Mouse (Mus musculus): ENCODE data around the gene Tecta. TPM values are rescaled to one million over a fixed set of nuclear protein-coding genes. Genes with fewer than 3 reads are reported as not detected.

The Tecta gene
- polyA plus RNA-seq, 1 experiment from 2014 or later = 0.20 TPM

GRCm38 (mm10) chr9:42418786-42419185 is 19.1 kb upstream of the Tecta start:
- Histone ChIP-seq H3K27me3 (no peaks in the 10 kb centered on the region), H3K36me3 (peaks cover 23% of the 10 kb centered on the region), H3K9ac (no peak overlapping the region), H3K4me3 (replicated peaks) (no peak overlapping the region), H3K4me1 (peaks cover 6% of the 10 kb centered on the region), H3K4me2 (replicated peaks) (no peak overlapping the region), H3K27ac (replicated peaks) (no peak overlapping the region), H3K9me3 (replicated peaks) (no peaks in the 10 kb centered on the region)
- ATAC-seq (ENCODE audit: insufficient number of reproducible peaks, low FRiP score, low TSS enrichment, low read depth) = no peak
- 83% methylated on average over 5 of the region's 5 CpGs for WGBS

- Histone ChIP-seq H3K4me1 (peaks cover 19% of the 10 kb centered on the region), H3K4me2 (replicated peaks) (no peak overlapping the region), H3K9me3 (replicated peaks) (no peaks in the 10 kb centered on the region), H3K27me3 (no peaks in the 10 kb centered on the region), H3K9ac (no peak overlapping the region), H3K4me3 (replicated peaks) (no peak overlapping the region), H3K27ac (replicated peaks) (no peak overlapping the region), H3K36me3 (peaks cover 22% of the 10 kb centered on the region)
- no peak for ATAC-seq (ENCODE audit: insufficient number of reproducible peaks, low FRiP score, low TSS enrichment, low read depth)
- 80% methylated on average over 12 of the region's 12 CpGs for WGBS
Observed at GRCm38 (mm10) chr9:42417352-42417952, 17.7 kb upstream of the Tecta start.

GRCm38 (mm10) chr9:42415184-42415583 is 15.5 kb upstream of the Tecta start:
- Histone ChIP-seq H3K9me3 (replicated peaks) (no peaks in the 10 kb centered on the region), H3K36me3 (peaks cover 8% of the 10 kb centered on the region; the same call in 1 of the 2 replicates), H3K4me2 (replicated peaks) (no peak overlapping the region), H3K4me3 (replicated peaks) (no peak overlapping the region), H3K9ac (no peak overlapping the region), H3K4me1 (peaks cover 20% of the 10 kb centered on the region), H3K27me3 (no peaks in the 10 kb centered on the region), H3K27ac (replicated peaks) (no peak overlapping the region)
- 15% methylated on average over 1 of the region's 1 CpGs for WGBS
- ATAC-seq (ENCODE audit: insufficient number of reproducible peaks, low FRiP score, low TSS enrichment, low read depth) = no peak

GRCm38 (mm10) chr9:42413345-42413744 is 13.6 kb upstream of the Tecta start:
- 56% methylated on average over 12 of the region's 12 CpGs for WGBS
- H3K9ac ChIP-seq = no peak overlapping the region
- no peak overlapping the region for H3K4me2 ChIP-seq (replicated peaks)
- ATAC-seq (ENCODE audit: insufficient number of reproducible peaks, low FRiP score, low TSS enrichment, low read depth) = no peak
- H3K27me3 ChIP-seq = no peaks in the 10 kb centered on the region
- peaks cover 5% of the 10 kb centered on the region; the same call in 1 of the 2 replicates for H3K36me3 ChIP-seq
- peaks cover 20% of the 10 kb centered on the region for H3K4me1 ChIP-seq
- no peak overlapping the region for H3K4me3 ChIP-seq (replicated peaks)
- no peaks in the 10 kb centered on the region for H3K9me3 ChIP-seq (replicated peaks)
- peak overlapping the region; percentile 61; the same call in 1 of the 2 replicates for H3K27ac ChIP-seq (replicated peaks)

GRCm38 (mm10) chr9:42411296-42411695 is 11.6 kb upstream of the Tecta start:
- Histone ChIP-seq H3K27ac (replicated peaks) (no peak overlapping the region), H3K4me3 (replicated peaks) (no peak overlapping the region), H3K4me1 (peaks cover 20% of the 10 kb centered on the region), H3K9me3 (replicated peaks) (no peaks in the 10 kb centered on the region), H3K4me2 (replicated peaks) (no peak overlapping the region), H3K27me3 (no peaks in the 10 kb centered on the region), H3K36me3 (no peaks in the 10 kb centered on the region), H3K9ac (no peak overlapping the region)
- 88% methylated on average over 6 of the region's 6 CpGs for WGBS
- no peak for ATAC-seq (ENCODE audit: insufficient number of reproducible peaks, low FRiP score, low TSS enrichment, low read depth)

- H3K4me3 ChIP-seq (replicated peaks) = no peak overlapping the region
- 71% methylated on average over 4 of the region's 4 CpGs for WGBS
- no peaks in the 10 kb centered on the region for H3K4me1 ChIP-seq
- no peaks in the 10 kb centered on the region for H3K36me3 ChIP-seq
- no peaks in the 10 kb centered on the region for H3K9me3 ChIP-seq (replicated peaks)
- no peak overlapping the region for H3K27ac ChIP-seq (replicated peaks)
- H3K9ac ChIP-seq = no peak overlapping the region
- no peak for ATAC-seq (ENCODE audit: insufficient number of reproducible peaks, low FRiP score, low TSS enrichment, low read depth)
- H3K4me2 ChIP-seq (replicated peaks) = no peak overlapping the region
- H3K27me3 ChIP-seq = no peaks in the 10 kb centered on the region
Observed at GRCm38 (mm10) chr9:42405736-42406135, 6.0 kb upstream of the Tecta start.

- Histone ChIP-seq H3K9me3 (replicated peaks) (no peaks in the 10 kb centered on the region), H3K27me3 (no peaks in the 10 kb centered on the region), H3K36me3 (no peaks in the 10 kb centered on the region), H3K4me3 (replicated peaks) (no peak overlapping the region), H3K9ac (no peak overlapping the region), H3K27ac (replicated peaks) (no peak overlapping the region), H3K4me1 (no peaks in the 10 kb centered on the region), H3K4me2 (replicated peaks) (no peak overlapping the region)
- ATAC-seq (ENCODE audit: insufficient number of reproducible peaks, low FRiP score, low TSS enrichment, low read depth) = no peak
- WGBS = 79% methylated on average over 6 of the region's 6 CpGs
Observed at GRCm38 (mm10) chr9:42401486-42401885, 1.8 kb upstream of the Tecta start.

GRCm38 (mm10) chr9:42396141-42396540 is 3.6 kb downstream of the Tecta start:
- Histone ChIP-seq H3K9ac (no peak overlapping the region), H3K36me3 (no peaks in the 10 kb centered on the region), H3K27ac (replicated peaks) (no peak overlapping the region), H3K4me2 (replicated peaks) (no peak overlapping the region), H3K27me3 (no peaks in the 10 kb centered on the region), H3K4me1 (peaks cover 5% of the 10 kb centered on the region; the same call in 1 of the 2 replicates), H3K9me3 (replicated peaks) (no peaks in the 10 kb centered on the region), H3K4me3 (replicated peaks) (no peak overlapping the region)
- WGBS = 57% methylated on average over 2 of the region's 2 CpGs
- ATAC-seq (ENCODE audit: insufficient number of reproducible peaks, low FRiP score, low TSS enrichment, low read depth) = no peak

- H3K36me3 ChIP-seq = no peaks in the 10 kb centered on the region
- peaks cover 11% of the 10 kb centered on the region; the same call in 1 of the 2 replicates for H3K4me1 ChIP-seq
- no peaks in the 10 kb centered on the region for H3K9me3 ChIP-seq (replicated peaks)
- no peaks in the 10 kb centered on the region for H3K27me3 ChIP-seq
- H3K4me2 ChIP-seq (replicated peaks) = no peak overlapping the region
- no peak for ATAC-seq (ENCODE audit: insufficient number of reproducible peaks, low FRiP score, low TSS enrichment, low read depth)
- 62% methylated on average over 6 of the region's 6 CpGs for WGBS
- H3K4me3 ChIP-seq (replicated peaks) = no peak overlapping the region
- no peak overlapping the region for H3K9ac ChIP-seq
- H3K27ac ChIP-seq (replicated peaks) = no peak overlapping the region
Observed at GRCm38 (mm10) chr9:42394903-42395302, 4.8 kb downstream of the Tecta start.

GRCm38 (mm10) chr9:42394321-42394720 is 5.4 kb downstream of the Tecta start:
- 77% methylated on average over 8 of the region's 8 CpGs for WGBS
- H3K27ac ChIP-seq (replicated peaks) = no peak overlapping the region
- H3K4me1 ChIP-seq = peaks cover 11% of the 10 kb centered on the region; the same call in 1 of the 2 replicates
- no peaks in the 10 kb centered on the region for H3K9me3 ChIP-seq (replicated peaks)
- no peak for ATAC-seq (ENCODE audit: insufficient number of reproducible peaks, low FRiP score, low TSS enrichment, low read depth)
- no peaks in the 10 kb centered on the region for H3K27me3 ChIP-seq
- no peak overlapping the region for H3K9ac ChIP-seq
- no peak overlapping the region for H3K4me2 ChIP-seq (replicated peaks)
- H3K4me3 ChIP-seq (replicated peaks) = no peak overlapping the region
- H3K36me3 ChIP-seq = no peaks in the 10 kb centered on the region

- no peak for ATAC-seq (ENCODE audit: insufficient number of reproducible peaks, low FRiP score, low TSS enrichment, low read depth)
Observed at GRCm38 (mm10) chr9:42392927-42393326, 6.8 kb downstream of the Tecta start.

GRCm38 (mm10) chr9:42388490-42388889 is 11.2 kb downstream of the Tecta start:
- no peak overlapping the region for H3K4me2 ChIP-seq (replicated peaks)
- H3K9me3 ChIP-seq (replicated peaks) = no peaks in the 10 kb centered on the region
- H3K4me3 ChIP-seq (replicated peaks) = no peak overlapping the region
- no peak for ATAC-seq (ENCODE audit: insufficient number of reproducible peaks, low FRiP score, low TSS enrichment, low read depth)
- no peaks in the 10 kb centered on the region for H3K36me3 ChIP-seq
- H3K9ac ChIP-seq = no peak overlapping the region
- 41% methylated on average over 4 of the region's 4 CpGs for WGBS
- H3K27me3 ChIP-seq = peaks cover 4% of the 10 kb centered on the region; the same call in 1 of the 2 replicates
- H3K4me1 ChIP-seq = peaks cover 11% of the 10 kb centered on the region; the same call in 1 of the 2 replicates
- H3K27ac ChIP-seq (replicated peaks) = no peak overlapping the region

More at GRCm38 (mm10) chr9:42392927-42393326, 6.8 kb downstream of the Tecta start:
- 44% methylated on average over 6 of the region's 6 CpGs for whole genome bisulfite sequencing
- Histone ChIP-seq H3K27me3 (no peaks in the 10 kb centered on the region), H3K27ac (replicated peaks) (no peak overlapping the region), H3K36me3 (no peaks in the 10 kb centered on the region), H3K4me3 (replicated peaks) (no peak overlapping the region), H3K4me1 (peaks cover 11% of the 10 kb centered on the region; the same call in 1 of the 2 replicates), H3K4me2 (replicated peaks) (no peak overlapping the region), H3K9me3 (replicated peaks) (no peaks in the 10 kb centered on the region), H3K9ac (no peak overlapping the region)

Data from embryonic facial prominence, embryonic 15.5 days (tissue).